Mouse (Mus musculus) kidney, adult 2 months (tissue): ENCODE data around the gene Rfk. TPM values are rescaled to one million over a fixed set of nuclear protein-coding genes. Genes with fewer than 3 reads are reported as not detected.

Source experiments
- DNase-seq: peaks from one replicate; pipeline ENCODE4 v3.0.0; 2021
- H3K27ac ChIP-seq: fragments of 200-500 bp; 2 replicates; pipeline ENCODE4 v1.5.1; 2012; ENCODE audit warnings: low read depth, low read length, control low read depth, inconsistent platforms; ENCODE audit not compliant: insufficient read depth
- H3K27me3 ChIP-seq: fragments of 200-500 bp; replicated peaks from 2 replicates; pipeline ENCODE4 v1.6.1; 2012; ENCODE audit warnings: mild to moderate bottlenecking, moderate library complexity, low read length, inconsistent platforms; ENCODE audit not compliant: control insufficient read depth, insufficient read depth
- H3K36me3 ChIP-seq: fragments of 200-500 bp; 2 replicates; pipeline ENCODE4 v1.6.1; 2012; ENCODE audit warnings: mild to moderate bottlenecking, moderate library complexity, low read length, inconsistent platforms; ENCODE audit not compliant: control insufficient read depth, insufficient read depth
- H3K4me1 ChIP-seq: fragments of 200-500 bp; 2 replicates; pipeline ENCODE4 v1.6.1; 2011; ENCODE audit warnings: low read length; ENCODE audit not compliant: control insufficient read depth, insufficient read depth
- H3K4me3 ChIP-seq: fragments of 200-500 bp; 2 replicates; pipeline ENCODE4 v1.5.1; 2011; ENCODE audit warnings: mild to moderate bottlenecking, low read depth, low read length, control low read depth; ENCODE audit not compliant: insufficient read depth
- CTCF ChIP-seq: fragments of 200-500 bp; conservative IDR thresholded peaks from 2 replicates; pipeline ENCODE4 v1.5.1; 2011; ENCODE audit warnings: low read depth, mild to moderate bottlenecking, control low read depth, low read length, moderate library complexity, mixed read lengths; ENCODE audit not compliant: insufficient read depth, insufficient read length
- POLR2A ChIP-seq: fragments of 200-500 bp; IDR thresholded peaks from one replicate; pipeline ENCODE4 v1.6.1; 2011; ENCODE audit warnings: low read depth, low read length, control low read depth
- WGBS: fragments of 180-500 bp; shearing (Covaris S2); methylation state at CpG from one replicate; pipeline ENCODE4 v1.1.7; 2018; 5-methylcytosine and 5-hydroxymethylcytosine counted together
- polyA plus RNA-seq: library from polyadenylated mRNA; depleted of rRNA; stranded (reverse); fragments of >200 nt; gene quantifications from 2 replicates; pipeline ENCODE4 v1.2.3, GENCODE M21; 2012

Gene Rfk
- polyA plus RNA-seq, 1 experiment, result 88.3 TPM

GRCm38 (mm10) chr19:17355361-17355760 is 38.5 kb upstream of the Rfk start:
- Histone ChIP-seq H3K36me3 (peaks cover 2% of the 10 kb centered on the region; the same call in 1 of the 2 replicates), H3K27me3 (no peaks in the 10 kb centered on the region), H3K4me1 (peaks cover 10% of the 10 kb centered on the region; the same call in 1 of the 2 replicates), H3K4me3 (peak overlapping the region; percentile 15; the same call in 1 of the 2 replicates), H3K27ac (no peak overlapping the region)
- TF ChIP-seq CTCF (no peak), POLR2A (no peak)
- DNase-seq, result no peak
- 35% methylated on average over 4 of the region's 4 CpGs for WGBS

DNA sequence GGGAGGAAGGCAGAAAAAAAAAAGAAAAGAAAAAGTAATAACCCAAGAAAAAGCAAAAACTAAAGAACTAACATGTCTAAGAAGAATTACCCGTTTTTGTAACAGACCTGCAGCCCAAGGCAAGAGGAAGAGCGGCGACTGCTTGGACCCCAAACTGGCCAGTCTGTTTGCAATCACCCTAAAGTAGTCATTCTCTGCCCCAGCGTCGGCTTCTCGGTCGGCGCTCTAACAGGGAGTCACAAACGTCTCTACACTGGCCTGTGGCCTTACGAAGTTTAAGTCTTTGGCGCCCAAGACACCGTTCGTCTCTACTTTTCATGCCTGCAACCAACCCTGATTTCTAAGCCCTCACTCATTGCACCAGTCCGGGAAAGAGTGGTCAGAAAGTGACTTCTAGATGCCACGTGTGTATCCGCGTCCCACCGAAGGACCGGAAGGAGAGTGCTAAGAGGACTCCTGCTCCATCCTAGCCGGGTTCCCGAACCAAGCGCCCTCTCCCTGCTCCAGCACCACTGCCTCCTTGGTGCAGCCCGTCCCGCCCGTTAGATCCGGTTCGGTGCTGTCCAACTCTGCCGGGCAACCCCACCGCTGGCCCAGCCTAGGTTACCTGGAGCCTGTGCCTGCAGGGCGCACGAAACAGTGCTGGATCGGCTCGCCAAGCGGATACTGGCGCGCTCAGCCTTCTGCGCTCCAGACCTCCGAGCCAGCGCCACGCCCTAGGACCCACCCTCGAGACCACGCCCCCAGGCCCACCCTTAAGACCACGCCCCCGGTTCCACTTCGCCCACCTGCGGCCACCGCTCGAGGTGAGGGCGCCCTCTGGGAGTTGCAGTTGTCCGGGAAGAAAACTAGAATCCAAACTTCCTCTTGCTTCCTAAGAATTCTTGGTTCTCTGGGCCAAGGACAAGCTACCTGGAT is 37.6 kb upstream of the Rfk start:
- peak overlapping the region; percentile 19; the same call in 1 of the 2 replicates for H3K27ac ChIP-seq
- peaks cover 2% of the 10 kb centered on the region; the same call in 1 of the 2 replicates for H3K36me3 ChIP-seq
- WGBS, result 9% methylated on average over 50 of the region's 50 CpGs
- peak; percentile 85 for DNase-seq
- peak overlapping the region; percentile 60 for H3K4me3 ChIP-seq
- H3K27me3 ChIP-seq, result no peaks in the 10 kb centered on the region
- TF ChIP-seq CTCF (peak; percentile 30; the same call in 1 of the 2 replicates), POLR2A (no peak)
- peaks cover 18% of the 10 kb centered on the region; the same call in 1 of the 2 replicates for H3K4me1 ChIP-seq

- no peak overlapping the region for H3K27ac ChIP-seq
- peaks cover 2% of the 10 kb centered on the region; the same call in 1 of the 2 replicates for H3K36me3 ChIP-seq
- no peaks in the 10 kb centered on the region for H3K27me3 ChIP-seq
- H3K4me3 ChIP-seq, result no peak overlapping the region
- H3K4me1 ChIP-seq, result peaks cover 20% of the 10 kb centered on the region; the same call in 1 of the 2 replicates
- DNase-seq, result no peak
- TF ChIP-seq POLR2A (no peak), CTCF (no peak)
- WGBS, result 57% methylated on average over 6 of the region's 6 CpGs
Measured at GRCm38 (mm10) chr19:17356932-17357331, 36.9 kb upstream of the Rfk start.

DNA sequence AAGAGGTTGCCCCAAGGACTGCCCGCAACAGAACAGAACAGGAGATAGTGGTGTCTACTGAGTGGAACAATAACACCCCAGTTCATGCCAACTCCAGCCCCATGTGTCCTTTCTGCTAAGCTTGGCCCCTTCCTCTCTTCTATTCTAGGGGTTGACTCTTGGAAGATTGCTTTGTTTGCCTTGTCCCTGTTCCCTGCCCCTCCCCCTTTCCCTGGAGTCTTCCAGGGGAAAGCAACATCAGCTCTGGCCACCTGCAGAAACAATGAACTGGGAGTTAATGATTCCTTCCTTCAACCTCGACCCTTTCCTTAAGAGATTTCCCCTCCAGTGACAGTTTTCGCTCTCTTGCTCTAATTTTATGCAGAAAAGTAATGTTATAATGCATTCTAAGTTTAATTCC is 36.5 kb upstream of the Rfk start:
- H3K27ac ChIP-seq, result no peak overlapping the region
- H3K4me1 ChIP-seq, result peaks cover 20% of the 10 kb centered on the region; the same call in 1 of the 2 replicates
- no peak for TF ChIP-seq CTCF
- no peak for TF ChIP-seq POLR2A
- no peaks in the 10 kb centered on the region for H3K27me3 ChIP-seq
- no peak overlapping the region for H3K4me3 ChIP-seq
- peaks cover 2% of the 10 kb centered on the region; the same call in 1 of the 2 replicates for H3K36me3 ChIP-seq
- WGBS, result 57% methylated on average over 3 of the region's 3 CpGs
- DNase-seq, result peak; percentile 38

GRCm38 (mm10) chr19:17359315-17359890 is 34.4 kb upstream of the Rfk start:
- TF ChIP-seq POLR2A (no peak), CTCF (no peak)
- WGBS, result 66% methylated on average over 14 of the region's 14 CpGs
- no peaks in the 10 kb centered on the region; the same call in 1 of the 2 replicates for H3K36me3 ChIP-seq

GRCm38 (mm10) chr19:17361181-17361580 is 32.7 kb upstream of the Rfk start:
- Histone ChIP-seq H3K4me1 (peaks cover 25% of the 10 kb centered on the region; the same call in 1 of the 2 replicates), H3K4me3 (no peak overlapping the region), H3K27ac (no peak overlapping the region), H3K27me3 (no peaks in the 10 kb centered on the region), H3K36me3 (no peaks in the 10 kb centered on the region; the same call in 1 of the 2 replicates)
- TF ChIP-seq POLR2A, result no peak
- no peak for TF ChIP-seq CTCF
- DNase-seq, result no peak
- 85% methylated on average over 2 of the region's 2 CpGs for WGBS

More at GRCm38 (mm10) chr19:17359315-17359890, 34.4 kb upstream of the Rfk start:
- Histone ChIP-seq H3K4me3 (no peak overlapping the region), H3K4me1 (peaks cover 20% of the 10 kb centered on the region; the same call in 1 of the 2 replicates), H3K27ac (no peak overlapping the region), H3K27me3 (no peaks in the 10 kb centered on the region)
- no peak for DNase-seq

GRCm38 (mm10) chr19:17364741-17365140 is 29.1 kb upstream of the Rfk start:
- Histone ChIP-seq H3K4me1 (peaks cover 17% of the 10 kb centered on the region; the same call in 1 of the 2 replicates), H3K27me3 (no peaks in the 10 kb centered on the region), H3K4me3 (no peak overlapping the region), H3K36me3 (no peaks in the 10 kb centered on the region; the same call in 1 of the 2 replicates), H3K27ac (no peak overlapping the region)
- TF ChIP-seq POLR2A, result no peak
- peak; percentile 28; the same call in 1 of the 2 replicates for TF ChIP-seq CTCF
- 35% methylated on average over 3 of the region's 3 CpGs for WGBS
- peak; percentile 37 for DNase-seq
